Comparison of ENCODE assay signal across 9 mouse cellular contexts in the genomic region with DNA sequence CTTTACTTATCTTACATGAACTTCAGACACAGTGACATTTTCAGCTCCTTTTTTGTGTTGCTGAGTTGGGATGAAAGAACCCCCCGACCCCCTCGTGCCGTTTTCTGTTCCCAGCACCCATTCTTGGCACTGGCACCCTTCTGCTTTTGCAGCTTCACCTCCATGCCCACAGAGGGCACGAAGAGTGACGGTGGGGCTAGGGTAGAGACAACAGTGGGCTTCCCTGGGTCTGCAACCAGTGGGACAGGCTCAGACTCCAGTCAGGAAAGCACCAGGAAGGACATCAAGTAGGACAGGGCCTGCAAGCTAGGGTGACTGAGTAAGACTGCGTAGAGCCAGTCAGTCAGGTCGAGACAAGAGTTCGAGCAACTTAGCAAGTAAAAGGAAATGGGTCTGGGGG. TPM values are rescaled to one million over a fixed set of nuclear protein-coding genes. Genes with fewer than 3 reads are reported as not detected.
A peak's percentile ranks its signal among the peaks of the same experiment; 100 is the strongest.
DNase-seq lines count a peak whose midpoint lies in the region; ATAC-seq lines count a peak whose summit lies in the region.
"Had no signal": no experiment of that assay in that cellular context is flagged by ENCODE, and none has a peak within 500 bp of the region (broad histone marks: within the 10 kb centered on the region; RNA-seq: fewer than 3 reads in every experiment).

No protein-coding gene starts in this region.

- 53% methylated on average over 8 of the region's 8 CpGs for WGBS in heart, embryonic 15.5 days
- WGBS in hindbrain, embryonic 13.5 days = 53% methylated on average over 8 of the region's 8 CpGs
- 46% methylated on average over 8 of the region's 8 CpGs for WGBS in midbrain, embryonic 12.5 days

- peaks cover 26% of the 10 kb centered on the region for H3K4me1 ChIP-seq in heart, embryonic 15.5 days (replicated peaks)
- H3K4me1 ChIP-seq in brown adipose tissue, adult 24 weeks (ENCODE audit: control insufficient read depth, insufficient read depth, insufficient read length, low read length) = peaks cover 3% of the 10 kb centered on the region; the same call in 1 of the 2 replicates
- peaks cover 42% of the 10 kb centered on the region for H3K4me1 ChIP-seq in hindbrain, embryonic 13.5 days (replicated peaks)
- H3K4me1 ChIP-seq in midbrain, embryonic 12.5 days = peaks cover 30% of the 10 kb centered on the region

- no peaks in the 10 kb centered on the region for H3K9me3 ChIP-seq in heart, embryonic 15.5 days (replicated peaks)
- H3K9me3 ChIP-seq in hindbrain, embryonic 13.5 days = no peaks in the 10 kb centered on the region
- H3K9me3 ChIP-seq in midbrain, embryonic 12.5 days = no peaks in the 10 kb centered on the region
- H3K9me3 ChIP-seq: G1E had no signal

- ATAC-seq in heart, embryonic 15.5 days (replicated peaks; ENCODE audit: insufficient number of reproducible peaks, insufficient read depth, low FRiP score, low read depth) = no peak; the same call in 1 of the 2 replicates
- peak; percentile 14 for ATAC-seq in hindbrain, embryonic 13.5 days (ENCODE audit: low FRiP score)
- peak; percentile 16; the same call in 1 of the 2 replicates for ATAC-seq in midbrain, embryonic 12.5 days (ENCODE audit: low FRiP score, low read depth)

- peaks cover 54% of the 10 kb centered on the region for H3K27me3 ChIP-seq in heart, embryonic 15.5 days
- peaks cover 37% of the 10 kb centered on the region for H3K27me3 ChIP-seq in hindbrain, embryonic 13.5 days
- H3K27me3 ChIP-seq in midbrain, embryonic 12.5 days = peaks cover 37% of the 10 kb centered on the region

- no peak overlapping the region for H3K27ac ChIP-seq in heart, embryonic 15.5 days
- no peak overlapping the region for H3K27ac ChIP-seq in brown adipose tissue, adult 24 weeks (replicated peaks; ENCODE audit: low read depth, low read length)
- H3K27ac ChIP-seq in hindbrain, embryonic 13.5 days = peak overlapping the region; percentile 68
- peak overlapping the region; percentile 42; the same call in 1 of the 2 replicates for H3K27ac ChIP-seq in midbrain, embryonic 12.5 days (replicated peaks)

- no peak for DNase-seq in heart, postnatal 36 days
- DNase-seq in urinary bladder, postnatal 25 days (ENCODE audit: low spot score) = no peak
- no peak for DNase-seq in right cerebral cortex, postnatal 25 days
- no peak for DNase-seq in retina, embryonic 14.5 days (ENCODE audit: low spot score)

- H3K4me3 ChIP-seq in heart, embryonic 15.5 days = peak overlapping the region; percentile 57
- peak overlapping the region; percentile 57; the same call in 1 of the 2 replicates for H3K4me3 ChIP-seq in brown adipose tissue, adult 24 weeks (ENCODE audit: insufficient read depth, low read depth, low read length)
- peak overlapping the region; percentile 70 for H3K4me3 ChIP-seq in hindbrain, embryonic 13.5 days
- H3K4me3 ChIP-seq in midbrain, embryonic 12.5 days = peak overlapping the region; percentile 68

- H3K9ac ChIP-seq in heart, embryonic 15.5 days = peak overlapping the region; percentile 3; the same call in 1 of the 2 replicates
- H3K9ac ChIP-seq in hindbrain, embryonic 13.5 days = peak overlapping the region; percentile 90
- H3K9ac ChIP-seq in midbrain, embryonic 12.5 days (replicated peaks) = no peak overlapping the region

- H3K36me3 ChIP-seq in heart, embryonic 15.5 days = no peaks in the 10 kb centered on the region
- peaks cover 9% of the 10 kb centered on the region for H3K36me3 ChIP-seq in hindbrain, embryonic 13.5 days
- 0 out of 2 replicates have a peak, but pooled peaks cover 8% of the 10 kb centered on the region for H3K36me3 ChIP-seq in midbrain, embryonic 12.5 days

- intact Hi-C loops in heart, postnatal 36 days (cut with DNase I) = no loop called here

- H3K4me2 ChIP-seq in heart, embryonic 15.5 days = peak overlapping the region; percentile 94
- H3K4me2 ChIP-seq in hindbrain, embryonic 13.5 days = peak overlapping the region; percentile 89
- peak overlapping the region; percentile 94 for H3K4me2 ChIP-seq in midbrain, embryonic 12.5 days (replicated peaks)

RNA-seq across cellular contexts. Expression of gene Rnf208, which starts 1.7 kb away (rescaled TPM):
- 4.3 and 6.0 TPM in 2 replicates for polyA plus RNA-seq in heart, embryonic 15.5 days (2015; fragmentation: Nextera tagmentation; extraction: Ambion mirVana)
- total RNA-seq in heart, postnatal 36 days (2021) = under 1 TPM; 0.27 to 0.44 TPM
- polyA plus RNA-seq in brown adipose tissue, adult 24 weeks (2012; ENCODE audit: insufficient read depth, insufficient read length, missing spikeins) = not detected in 2 replicates
- 90.3 and 92.4 TPM in 2 replicates for polyA plus RNA-seq in hindbrain, embryonic 13.5 days (2015; fragmentation: Nextera tagmentation; extraction: Ambion mirVana)
- polyA plus RNA-seq in midbrain, embryonic 12.5 days (2016; fragmentation: Nextera tagmentation; extraction: Ambion mirVana) = 31.9 and 35.3 TPM in 2 replicates

RNA-seq across cellular contexts. Expression of gene Cysrt1, which starts 1.9 kb away (rescaled TPM):
- 0.30 TPM in 2 replicates for polyA plus RNA-seq in heart, embryonic 15.5 days (2015; fragmentation: Nextera tagmentation; extraction: Ambion mirVana)
- not detected for total RNA-seq in heart, postnatal 36 days (2021)
- polyA plus RNA-seq in brown adipose tissue, adult 24 weeks (2012; ENCODE audit: insufficient read depth, insufficient read length, missing spikeins) = not detected in 2 replicates
- polyA plus RNA-seq in hindbrain, embryonic 13.5 days (2015; fragmentation: Nextera tagmentation; extraction: Ambion mirVana) = 0.26 TPM in 1 of 2 replicates, not detected in the other
- not detected in 2 replicates for polyA plus RNA-seq in midbrain, embryonic 12.5 days (2016; fragmentation: Nextera tagmentation; extraction: Ambion mirVana)
- total RNA-seq: G1E had no signal
- polyA plus RNA-seq: G1E had no signal

RNA-seq across cellular contexts. Expression of gene Rnf224, which starts 3.7 kb away (rescaled TPM):
- polyA plus RNA-seq in heart, embryonic 15.5 days (2015; fragmentation: Nextera tagmentation; extraction: Ambion mirVana) = not detected in 2 replicates
- total RNA-seq in heart, postnatal 36 days (2021) = not detected
- not detected in 2 replicates for polyA plus RNA-seq in brown adipose tissue, adult 24 weeks (2012; ENCODE audit: insufficient read depth, insufficient read length, missing spikeins)
- not detected in 2 replicates for polyA plus RNA-seq in hindbrain, embryonic 13.5 days (2015; fragmentation: Nextera tagmentation; extraction: Ambion mirVana)
- not detected in 2 replicates for polyA plus RNA-seq in midbrain, embryonic 12.5 days (2016; fragmentation: Nextera tagmentation; extraction: Ambion mirVana)

RNA-seq across cellular contexts. Expression of gene Slc34a3, which starts 6.1 kb away (rescaled TPM):
- not detected in 2 replicates for polyA plus RNA-seq in heart, embryonic 15.5 days (2015; fragmentation: Nextera tagmentation; extraction: Ambion mirVana)
- not detected for total RNA-seq in heart, postnatal 36 days (2021)
- not detected in 2 replicates for polyA plus RNA-seq in brown adipose tissue, adult 24 weeks (2012; ENCODE audit: insufficient read depth, insufficient read length, missing spikeins)
- not detected in 2 replicates for polyA plus RNA-seq in hindbrain, embryonic 13.5 days (2015; fragmentation: Nextera tagmentation; extraction: Ambion mirVana)
- not detected in 2 replicates for polyA plus RNA-seq in midbrain, embryonic 12.5 days (2016; fragmentation: Nextera tagmentation; extraction: Ambion mirVana)
- total RNA-seq: G1E had no signal

RNA-seq across cellular contexts. Expression of gene AL732309.1, which starts 6.4 kb away (rescaled TPM):
- 2.3 and 3.3 TPM in 2 replicates for polyA plus RNA-seq in heart, embryonic 15.5 days (2015; fragmentation: Nextera tagmentation; extraction: Ambion mirVana)
- total RNA-seq in heart, postnatal 36 days (2021) = 1 to 10 TPM; 1.2 to 2.2 TPM
- 2.3 and 5.4 TPM in 2 replicates for polyA plus RNA-seq in brown adipose tissue, adult 24 weeks (2012; ENCODE audit: insufficient read depth, insufficient read length, missing spikeins)
- polyA plus RNA-seq in hindbrain, embryonic 13.5 days (2015; fragmentation: Nextera tagmentation; extraction: Ambion mirVana) = 5.1 and 6.2 TPM in 2 replicates
- polyA plus RNA-seq in midbrain, embryonic 12.5 days (2016; fragmentation: Nextera tagmentation; extraction: Ambion mirVana) = 5.1 and 5.2 TPM in 2 replicates

Comparison
In these comparisons a context has a peak if more than half of its experiments do, and no peak if none do; other contexts are left out.
1. H3K27ac ChIP-seq: peak in hindbrain, embryonic 13.5 days (single experiment) and midbrain, embryonic 12.5 days (single experiment); none in heart, embryonic 15.5 days (single experiment) and brown adipose tissue, adult 24 weeks (single experiment).
2. Peak in every context shown above with its lines, with median percentiles within 50 percentile points of each other: H3K4me2 ChIP-seq and H3K4me3 ChIP-seq.